In the genomic region with DNA sequence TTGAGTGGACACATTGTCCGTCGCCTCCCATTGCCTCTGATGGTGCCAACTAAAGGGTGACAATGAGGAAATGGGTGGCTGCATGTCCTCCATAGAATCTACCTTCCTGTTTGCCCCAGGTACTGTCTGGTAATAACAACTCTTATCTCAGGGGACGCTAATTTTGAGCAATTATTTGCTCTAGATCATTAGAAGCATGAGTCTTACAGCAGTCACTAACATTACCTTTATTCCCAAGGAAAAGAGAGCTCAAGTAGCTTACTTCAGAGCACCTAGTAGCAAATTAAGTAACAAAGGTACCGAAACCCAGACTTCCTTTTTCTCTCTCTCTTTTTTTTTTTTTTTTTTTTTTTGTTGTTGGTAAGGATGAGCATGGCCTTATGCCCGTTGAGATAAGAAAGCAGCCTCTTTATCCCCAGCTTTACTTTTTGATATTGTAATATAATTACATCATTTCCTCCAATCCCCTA, we compare ENCODE assay signal across 9 mouse cellular contexts. TPM values are rescaled to one million over a fixed set of nuclear protein-coding genes. Genes with fewer than 3 reads are reported as not detected.
DNase-seq lines count a peak whose midpoint lies in the region; ATAC-seq and TF ChIP-seq lines count a peak whose summit lies in the region.
"Had no signal": no experiment of that assay in that cellular context is flagged by ENCODE, and none has a peak within 500 bp of the region (broad histone marks: within the 10 kb centered on the region; RNA-seq: fewer than 3 reads in every experiment).

No protein-coding gene starts in this region.

- no peak for TF ChIP-seq CTCF in layer of hippocampus, adult 2 months (conservative IDR thresholded peaks at IDR 0.05)

- H3K4me2 ChIP-seq in embryonic facial prominence, embryonic 12.5 days (replicated peaks) = peak overlapping the region; percentile 88
- H3K4me2 ChIP-seq in limb, embryonic 11.5 days (ENCODE audit: low read depth, severe bottlenecking) = peak overlapping the region; percentile 69
- H3K4me2 ChIP-seq in neural tube, embryonic 13.5 days = peak overlapping the region; percentile 93

- no peaks in the 10 kb centered on the region for H3K27me3 ChIP-seq in embryonic facial prominence, embryonic 12.5 days
- H3K27me3 ChIP-seq in limb, embryonic 11.5 days (ENCODE audit: control insufficient read depth, insufficient read depth, low read length) = no peaks in the 10 kb centered on the region; the same call in 1 of the 2 replicates
- no peaks in the 10 kb centered on the region for H3K27me3 ChIP-seq in neural tube, embryonic 13.5 days

- WGBS in embryonic facial prominence, embryonic 12.5 days = 67% methylated on average over 5 of the region's 5 CpGs
- WGBS in limb, embryonic 11.5 days = 70% methylated on average over 5 of the region's 5 CpGs
- WGBS in neural tube, embryonic 13.5 days = 71% methylated on average over 5 of the region's 5 CpGs

- peak overlapping the region; percentile 78 for H3K4me3 ChIP-seq in layer of hippocampus, adult 2 months
- peak overlapping the region; percentile 77 for H3K4me3 ChIP-seq in embryonic facial prominence, embryonic 12.5 days
- peak overlapping the region; percentile 78 for H3K4me3 ChIP-seq in limb, embryonic 11.5 days (ENCODE audit: low read depth, low read length)
- peak overlapping the region; percentile 90 for H3K4me3 ChIP-seq in neural tube, embryonic 13.5 days

- DNase-seq in layer of hippocampus, adult 2 months (ENCODE audit: low spot score in 2 of 2) = no peak
- no peak for DNase-seq in layer of hippocampus, adult 8-10 months (ENCODE audit: low spot score in 2 of 2)
- DNase-seq in limb, embryonic 11.5 days (ENCODE audit: low spot score) = no peak
- no peak for DNase-seq in adrenal gland, postnatal 10 days
- DNase-seq in embryo, embryonic 10 days (ENCODE audit: low spot score) = no peak
- DNase-seq in left cerebral cortex, adult 9 months (ENCODE audit: low spot score in 2 of 2) = no peak

- peaks cover 8% of the 10 kb centered on the region; the same call in 1 of the 2 replicates for H3K36me3 ChIP-seq in embryonic facial prominence, embryonic 12.5 days
- no peaks in the 10 kb centered on the region; the same call in 1 of the 2 replicates for H3K36me3 ChIP-seq in limb, embryonic 11.5 days (ENCODE audit: control insufficient read depth, insufficient read depth, low read length)
- peaks cover 14% of the 10 kb centered on the region for H3K36me3 ChIP-seq in neural tube, embryonic 13.5 days

- ATAC-seq in embryonic facial prominence, embryonic 12.5 days (ENCODE audit: insufficient number of reproducible peaks, insufficient read depth, low FRiP score, low TSS enrichment) = no peak
- no peak for ATAC-seq in limb, embryonic 11.5 days (ENCODE audit: insufficient number of reproducible peaks, low FRiP score, low TSS enrichment, low read depth)
- no peak for ATAC-seq in neural tube, embryonic 13.5 days (ENCODE audit: low read depth)

- no peaks in the 10 kb centered on the region for H3K9me3 ChIP-seq in embryonic facial prominence, embryonic 12.5 days
- H3K9me3 ChIP-seq in limb, embryonic 11.5 days (ENCODE audit: control insufficient read depth, low read length) = no peaks in the 10 kb centered on the region
- H3K9me3 ChIP-seq in neural tube, embryonic 13.5 days = no peaks in the 10 kb centered on the region

- H3K4me1 ChIP-seq in embryonic facial prominence, embryonic 12.5 days = peaks cover 24% of the 10 kb centered on the region
- peaks cover 7% of the 10 kb centered on the region for H3K4me1 ChIP-seq in limb, embryonic 11.5 days (ENCODE audit: control insufficient read depth, insufficient read depth, low read length)
- peaks cover 44% of the 10 kb centered on the region for H3K4me1 ChIP-seq in neural tube, embryonic 13.5 days (replicated peaks)

- H3K9ac ChIP-seq in embryonic facial prominence, embryonic 12.5 days = peak overlapping the region; percentile 84
- H3K9ac ChIP-seq in limb, embryonic 11.5 days (ENCODE audit: low read length) = no peak overlapping the region
- H3K9ac ChIP-seq in neural tube, embryonic 13.5 days = peak overlapping the region; percentile 89

- 0 out of 2 replicates have a peak overlapping the region, but pooled peaks have one; percentile 88 for H3K27ac ChIP-seq in layer of hippocampus, adult 2 months
- H3K27ac ChIP-seq in embryonic facial prominence, embryonic 12.5 days = no peak overlapping the region
- no peak overlapping the region for H3K27ac ChIP-seq in limb, embryonic 11.5 days (replicated peaks; ENCODE audit: low read depth, low read length)
- no peak overlapping the region for H3K27ac ChIP-seq in neural tube, embryonic 13.5 days (replicated peaks)

RNA-seq across cellular contexts. Expression of a gene that starts 1.2 kb away (rescaled TPM):
- 10 to 100 TPM; 46.0 to 49.2 TPM for total RNA-seq in layer of hippocampus, adult 2 months (2021)
- 10 to 100 TPM; 49.3 to 57.5 (median 52.7) TPM for total RNA-seq in layer of hippocampus, adult 8-10 months (2022)
- 40.9 and 41.8 TPM in 2 replicates for polyA plus RNA-seq in embryonic facial prominence, embryonic 12.5 days (2016; fragmentation: Nextera tagmentation; extraction: Ambion mirVana)
- 29.8 and 30.5 TPM in 2 replicates for polyA plus RNA-seq in limb, embryonic 11.5 days (2014; fragmentation: Nextera tagmentation; extraction: Ambion mirVana)
- 61.2 and 64.5 TPM in 2 replicates for polyA plus RNA-seq in neural tube, embryonic 13.5 days (2015; fragmentation: Nextera tagmentation; extraction: Ambion mirVana)
- total RNA-seq in adrenal gland, postnatal 10 days (2021) = 10 to 100 TPM; 30.2 to 34.0 TPM

RNA-seq across cellular contexts. Expression of a gene that starts 16.0 kb away (rescaled TPM):
- 10 to 100 TPM; 46.4 to 47.6 TPM for total RNA-seq in layer of hippocampus, adult 2 months (2021)
- 10 to 100 TPM; 48.3 to 55.8 (median 50.0) TPM for total RNA-seq in layer of hippocampus, adult 8-10 months (2022)
- polyA plus RNA-seq in embryonic facial prominence, embryonic 12.5 days (2016; fragmentation: Nextera tagmentation; extraction: Ambion mirVana) = 0.20 and 0.57 TPM in 2 replicates
- 0.12 and 0.21 TPM in 2 replicates for polyA plus RNA-seq in limb, embryonic 11.5 days (2014; fragmentation: Nextera tagmentation; extraction: Ambion mirVana)
- 2.5 TPM in 2 replicates for polyA plus RNA-seq in neural tube, embryonic 13.5 days (2015; fragmentation: Nextera tagmentation; extraction: Ambion mirVana)
- total RNA-seq in adrenal gland, postnatal 10 days (2021) = under 1 TPM; 0.09 to 0.76 TPM
- total RNA-seq: megakaryocyte-erythroid progenitor cell, adult 5-6 weeks had no signal

RNA-seq across cellular contexts. Expression of a gene that starts 49.9 kb away (rescaled TPM):
- total RNA-seq in layer of hippocampus, adult 2 months (2021) = 10 to 100 TPM; 19.2 to 22.7 TPM
- 10 to 100 TPM; 15.6 to 25.8 (median 19.3) TPM for total RNA-seq in layer of hippocampus, adult 8-10 months (2022)
- 29.0 and 30.4 TPM in 2 replicates for polyA plus RNA-seq in embryonic facial prominence, embryonic 12.5 days (2016; fragmentation: Nextera tagmentation; extraction: Ambion mirVana)
- 28.2 and 29.4 TPM in 2 replicates for polyA plus RNA-seq in limb, embryonic 11.5 days (2014; fragmentation: Nextera tagmentation; extraction: Ambion mirVana)
- polyA plus RNA-seq in neural tube, embryonic 13.5 days (2015; fragmentation: Nextera tagmentation; extraction: Ambion mirVana) = 31.5 and 32.9 TPM in 2 replicates
- 10 to 100 TPM; 13.1 to 18.9 TPM for total RNA-seq in adrenal gland, postnatal 10 days (2021)

RNA-seq across cellular contexts. Expression of a gene that starts 51.0 kb away (rescaled TPM):
- 100 to 1,000 TPM; 105 to 108 TPM for total RNA-seq in layer of hippocampus, adult 2 months (2021)
- total RNA-seq in layer of hippocampus, adult 8-10 months (2022) = 100 to 1,000 TPM in 3 of 4 experiments, 10 to 100 TPM in 1; 97.9 to 107 (median 104) TPM
- polyA plus RNA-seq in embryonic facial prominence, embryonic 12.5 days (2016; fragmentation: Nextera tagmentation; extraction: Ambion mirVana) = 202 and 204 TPM in 2 replicates
- 187 and 191 TPM in 2 replicates for polyA plus RNA-seq in limb, embryonic 11.5 days (2014; fragmentation: Nextera tagmentation; extraction: Ambion mirVana)
- 190 and 208 TPM in 2 replicates for polyA plus RNA-seq in neural tube, embryonic 13.5 days (2015; fragmentation: Nextera tagmentation; extraction: Ambion mirVana)
- total RNA-seq in adrenal gland, postnatal 10 days (2021) = 100 to 1,000 TPM; 102 to 111 TPM

Comparison
In these comparisons a context has a peak if more than half of its experiments do, and no peak if none do; other contexts are left out.
1. RNA of a gene that starts 16.0 kb away (total RNA-seq): 48.3 to 55.8 TPM in layer of hippocampus, adult 8-10 months and 46.4 to 47.6 TPM in layer of hippocampus, adult 2 months; 0.09 to 0.76 TPM in adrenal gland, postnatal 10 days; every median in the first group is over 10 times any median in the second.
2. Peak in every context shown above with its lines, with median percentiles within 50 percentile points of each other: H3K4me3 ChIP-seq and H3K4me2 ChIP-seq.